Mouse (Mus musculus) frontal cortex, postnatal 36 days (tissue): ENCODE measurements around the gene 1700012B07Rik.

Experiments
- DNase-seq, 2 experiments: peaks; one replicate each; pipeline ENCODE4 v3.0.0; 2022; ENCODE audit warnings: low spot score in 2 of 2

Gene 1700012B07Rik

DNA sequence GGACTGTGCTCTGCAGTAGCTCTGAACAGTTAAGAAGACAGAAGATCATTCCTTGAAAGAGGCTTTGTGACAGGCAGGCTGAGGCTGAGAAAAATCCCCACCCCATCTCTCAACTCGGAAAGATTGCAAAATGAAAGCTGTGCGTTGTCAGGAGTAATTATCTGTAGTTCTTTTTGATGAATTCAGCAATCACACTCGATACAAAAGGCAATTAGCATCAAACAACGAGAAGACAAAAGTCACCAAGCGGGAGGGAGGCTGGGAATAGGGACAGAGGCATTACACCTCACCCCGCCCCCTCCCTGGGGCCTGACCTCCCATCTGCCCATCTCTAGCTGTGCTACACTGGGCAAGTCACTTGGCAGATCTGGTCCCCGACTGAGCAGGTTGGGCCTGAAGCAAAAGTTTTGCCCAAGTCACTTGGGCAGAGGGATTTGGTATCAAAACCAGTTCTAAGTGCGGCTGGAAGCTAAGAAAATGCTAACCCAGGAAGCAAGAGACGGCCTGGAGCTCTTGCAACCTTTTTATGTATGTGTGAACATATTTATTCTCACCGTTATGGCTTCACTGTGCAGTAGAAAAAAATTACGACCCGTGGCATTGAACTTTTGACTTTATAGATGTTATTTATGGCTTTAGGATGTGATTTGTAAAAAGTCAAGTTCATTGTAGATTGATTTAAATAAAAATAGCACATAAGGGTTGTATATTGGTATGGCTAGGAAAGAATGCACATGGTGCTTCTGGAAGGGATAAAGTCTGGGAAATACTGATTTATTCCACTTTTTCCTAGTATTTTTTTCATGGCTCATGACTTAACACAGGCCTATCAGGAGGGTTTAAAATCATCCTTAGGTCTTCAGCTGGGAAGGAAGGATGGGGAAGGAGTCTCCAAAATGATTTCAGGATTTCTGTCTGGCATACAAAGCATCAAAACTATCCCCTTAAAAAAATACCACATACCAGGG lies 75.9 kb downstream of the 1700012B07Rik start:
- no peak for DNase-seq

DNA sequence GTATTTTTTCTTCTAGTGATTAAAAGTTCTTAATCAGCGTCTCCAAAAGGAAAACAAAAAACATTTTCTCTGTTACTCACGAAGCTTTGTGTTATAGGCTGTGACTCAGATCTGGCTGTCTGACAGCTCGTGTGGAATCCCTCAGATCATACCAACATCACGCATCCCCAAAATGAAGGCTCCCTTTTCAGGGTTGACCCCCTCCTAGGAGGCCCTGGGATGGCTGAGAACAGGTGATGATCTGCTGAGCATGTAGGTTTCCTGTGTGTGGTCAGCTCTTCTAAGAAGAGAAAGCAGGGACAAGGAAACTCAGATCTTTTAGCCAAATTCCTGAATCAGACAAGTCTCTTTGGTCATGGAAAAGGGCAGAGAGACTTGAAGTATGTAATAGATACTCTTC lies 82.6 kb downstream of the 1700012B07Rik start:
- no peak for DNase-seq

DNA sequence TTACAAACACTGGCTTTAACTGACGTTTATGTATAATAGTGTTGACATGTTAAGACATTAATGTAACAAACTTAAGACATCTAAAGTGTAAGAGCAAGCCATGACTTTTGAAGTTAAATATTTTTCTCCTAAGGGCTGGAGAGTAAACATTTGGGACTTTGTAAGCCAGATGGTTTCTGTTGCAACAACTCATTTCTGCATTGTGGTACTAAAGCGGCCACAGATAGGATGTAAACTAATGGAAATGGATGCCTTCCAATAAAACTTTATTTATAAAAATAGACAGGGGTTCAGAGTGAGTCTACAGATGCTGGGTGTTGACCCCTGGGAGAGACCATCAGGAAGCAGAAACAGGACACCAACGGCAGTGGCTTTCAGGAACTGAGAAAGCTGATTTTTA lies 89.9 kb downstream of the 1700012B07Rik start:
- no peak for DNase-seq
